Mouse (Mus musculus) adrenal gland, postnatal 36 days (tissue): ENCODE data around the gene Tchh. TPM values are rescaled to one million over a fixed set of nuclear protein-coding genes. Genes with fewer than 3 reads are reported as not detected.
"Not testable (repeated sequence)": the region's sequence is repeated elsewhere in the genome, so short reads cannot be mapped to it uniquely, and the experiment has no call there.

Source experiments
- DNase-seq, 2 experiments: peaks; one replicate each; pipeline ENCODE4 v3.0.0; 2021; ENCODE audit warnings: mixed read lengths in 1 of 2
- microRNA-seq: library from miRNA; unstranded; fragments of <30 nt; microRNA quantifications from one replicate; pipeline ENCODE4 v1.2.0, GENCODE M21; 2021
- total RNA-seq, 2 experiments: library from RNA; stranded (reverse); gene quantifications; 2 replicates each; pipeline ENCODE4 v1.2.3; 2021

Gene Tchh
- total RNA-seq, 2 experiments from 2014 or later: 0.23 to 0.89 TPM

GRCm38 (mm10) chr3:93494774-93495173 lies 52.6 kb downstream of the Tchh start:
- DNase-seq: not testable (repeated sequence)

GRCm38 (mm10) chr3:93497131-93497530 lies 55.0 kb downstream of the Tchh start:
- DNase-seq: no peak

Small RNAs within 50 kb of the gene (microRNA-seq; reads per million reads assigned to microRNA genes)
- not detected for gene Gm22752

Other genes with a start within 250 kb of the Tchh start
- not detected for gene Flg2, start 245.1 kb upstream of the Tchh start, total RNA-seq
- gene Flg, start 168.8 kb upstream of the Tchh start, total RNA-seq: not detected
- gene Hrnr, start 122.6 kb upstream of the Tchh start, total RNA-seq: not detected
- gene Rptn, start 48.6 kb upstream of the Tchh start, total RNA-seq: not detected
- under 1 TPM; 0.13 to 0.92 TPM for gene Tchhl1, start 26.4 kb downstream of the Tchh start, total RNA-seq
- gene S100a11, start 78.2 kb downstream of the Tchh start, total RNA-seq: 100 to 1,000 TPM; 207 to 231 TPM
- 100 to 1,000 TPM; 166 to 192 TPM for gene S100a10, start 112.8 kb downstream of the Tchh start, total RNA-seq
- under 1 TPM in 1 of 2 experiments, not detected in 1; 0.46 TPM for gene Tdpoz2, start 210.4 kb downstream of the Tchh start, total RNA-seq
- not detected for gene Tdpoz1, start 234.0 kb downstream of the Tchh start, total RNA-seq